In genomic region chr16:18836073-18836467, GRCm38 (mm10) we compare ENCODE assay signal across 9 mouse cellular contexts. TPM values are rescaled to one million over a fixed set of nuclear protein-coding genes. Genes with fewer than 3 reads are reported as not detected.
A peak's percentile ranks its signal among the peaks of the same experiment; 100 is the strongest.
DNase-seq lines count a peak whose midpoint lies in the region; ATAC-seq and TF ChIP-seq lines count a peak whose summit lies in the region.
"Had no signal": no experiment of that assay in that cellular context is flagged by ENCODE, and none has a peak within 500 bp of the region (broad histone marks: within the 10 kb centered on the region; RNA-seq: fewer than 3 reads in every experiment).

No protein-coding gene starts in this region.

- peaks cover 39% of the 10 kb centered on the region for H3K36me3 ChIP-seq in heart, postnatal 0 days (replicated peaks; ENCODE audit: control insufficient read depth, insufficient read depth, low read length)
- H3K36me3 ChIP-seq in hindbrain, embryonic 14.5 days (replicated peaks; ENCODE audit: control insufficient read depth, insufficient read depth): peaks cover 49% of the 10 kb centered on the region
- peaks cover 38% of the 10 kb centered on the region for H3K36me3 ChIP-seq in midbrain, embryonic 12.5 days

- ATAC-seq in heart, postnatal 0 days (ENCODE audit: insufficient read depth, low read depth): no peak
- peak; percentile 43 for ATAC-seq in hindbrain, embryonic 14.5 days (ENCODE audit: low FRiP score)
- peak; percentile 57 for ATAC-seq in midbrain, embryonic 12.5 days (ENCODE audit: low FRiP score, low read depth)

- H3K27ac ChIP-seq in heart, postnatal 0 days (ENCODE audit: low read depth): no peak overlapping the region
- no peak overlapping the region for H3K27ac ChIP-seq in bone marrow macrophage, adult 2 months (ENCODE audit: insufficient read depth, low read depth, low read length)
- H3K27ac ChIP-seq in hindbrain, embryonic 14.5 days: no peak overlapping the region
- H3K27ac ChIP-seq in midbrain, embryonic 12.5 days (replicated peaks): no peak overlapping the region

- no peak for TF ChIP-seq EP300 in heart, postnatal 0 days (IDR thresholded peaks at IDR 0.05; ENCODE audit: low read depth)

- DNase-seq in heart, postnatal 0 days (ENCODE audit: low spot score): no peak
- DNase-seq in heart, postnatal 14 days: no peak
- DNase-seq in hindbrain, embryonic 14.5 days (ENCODE audit: low spot score): no peak
- no peak for DNase-seq in urinary bladder, postnatal 25 days (ENCODE audit: low spot score)
- DNase-seq in thymus, postnatal 14 days: no peak
- no peak for DNase-seq in layer of hippocampus, adult 9-11 months

- no peaks in the 10 kb centered on the region for H3K9me3 ChIP-seq in heart, postnatal 0 days (replicated peaks; ENCODE audit: control insufficient read depth, low read length)
- H3K9me3 ChIP-seq in hindbrain, embryonic 14.5 days (ENCODE audit: control insufficient read depth, low read length): no peaks in the 10 kb centered on the region
- H3K9me3 ChIP-seq in midbrain, embryonic 12.5 days: no peaks in the 10 kb centered on the region

- H3K4me1 ChIP-seq in heart, postnatal 0 days (ENCODE audit: control insufficient read depth, insufficient read depth): peaks cover 4% of the 10 kb centered on the region; the same call in 1 of the 2 replicates
- H3K4me1 ChIP-seq in bone marrow macrophage, adult 2 months (ENCODE audit: control insufficient read depth, insufficient read depth, low read length): peaks cover 3% of the 10 kb centered on the region; the same call in 1 of the 2 replicates
- peaks cover 5% of the 10 kb centered on the region for H3K4me1 ChIP-seq in hindbrain, embryonic 14.5 days (replicated peaks; ENCODE audit: control insufficient read depth, insufficient read depth, low read length)
- peaks cover 8% of the 10 kb centered on the region; the same call in 1 of the 2 replicates for H3K4me1 ChIP-seq in midbrain, embryonic 12.5 days

- H3K4me3 ChIP-seq in heart, postnatal 0 days (ENCODE audit: low read depth, low read length): peak overlapping the region; percentile 95
- H3K4me3 ChIP-seq in bone marrow macrophage, adult 2 months (ENCODE audit: insufficient read depth, low read length): peak overlapping the region; percentile 91
- peak overlapping the region; percentile 82 for H3K4me3 ChIP-seq in hindbrain, embryonic 14.5 days (replicated peaks; ENCODE audit: low read length)
- H3K4me3 ChIP-seq in midbrain, embryonic 12.5 days: peak overlapping the region; percentile 88

- TF ChIP-seq POLR2A in bone marrow macrophage, adult 2 months (IDR thresholded peaks at IDR 0.05; ENCODE audit: borderline replicate concordance, low read depth, low read length): no peak

- H3K9ac ChIP-seq in heart, postnatal 0 days (replicated peaks; ENCODE audit: low read depth, low read length): no peak overlapping the region
- H3K9ac ChIP-seq in hindbrain, embryonic 14.5 days: peak overlapping the region; percentile 89; the same call in 1 of the 2 replicates
- no peak overlapping the region; the same call in 1 of the 2 replicates for H3K9ac ChIP-seq in midbrain, embryonic 12.5 days (replicated peaks)

- no peak for TF ChIP-seq CTCF in heart, postnatal 0 days (IDR thresholded peaks at IDR 0.05; ENCODE audit: low read depth)
- no peak for TF ChIP-seq CTCF in bone marrow macrophage, adult 2 months (IDR thresholded peaks at IDR 0.05; ENCODE audit: low read depth, low read length)

- intact Hi-C loops in heart, postnatal 14 days (cut with DNase I): loop anchor here (2.0 kb wide), 1 partner anchor 41 kb away; the partner anchor contains the start of genes Hira and Mrpl40

- no peaks in the 10 kb centered on the region for H3K27me3 ChIP-seq in heart, postnatal 0 days (ENCODE audit: control insufficient read depth, insufficient read depth, low read length)
- H3K27me3 ChIP-seq in hindbrain, embryonic 14.5 days (ENCODE audit: control insufficient read depth, insufficient read depth, low read length): no peaks in the 10 kb centered on the region
- H3K27me3 ChIP-seq in midbrain, embryonic 12.5 days: no peaks in the 10 kb centered on the region

- 31% methylated on average over 3 of the region's 3 CpGs for WGBS in heart, postnatal 0 days
- WGBS in hindbrain, embryonic 14.5 days: 25% methylated on average over 3 of the region's 3 CpGs
- WGBS in midbrain, embryonic 12.5 days: 24% methylated on average over 3 of the region's 3 CpGs

- H3K4me2 ChIP-seq in heart, postnatal 0 days (ENCODE audit: low read depth, low read length): peak overlapping the region; percentile 75
- peak overlapping the region; percentile 59 for H3K4me2 ChIP-seq in hindbrain, embryonic 14.5 days (replicated peaks)
- H3K4me2 ChIP-seq in midbrain, embryonic 12.5 days (replicated peaks): peak overlapping the region; percentile 64

RNA-seq across cellular contexts. Expression of gene 2510002D24Rik, which starts 0.3 kb away (rescaled TPM):
- 34.7 and 45.6 TPM in 2 replicates for total RNA-seq in heart, postnatal 0 days (2014; rRNA removed; ENCODE audit: low replicate concordance)
- polyA plus RNA-seq in heart, postnatal 0 days (2015; fragmentation: Nextera tagmentation; extraction: Ambion mirVana): 30.6 and 32.9 TPM in 2 replicates
- total RNA-seq in heart, postnatal 14 days (2021): 10 to 100 TPM; 18.3 to 19.2 TPM
- polyA plus RNA-seq in bone marrow macrophage, adult 2 months (2012; ENCODE audit: insufficient read depth, insufficient read length, missing spikeins): 15.1 and 15.5 TPM in 2 replicates
- 24.7 and 31.7 TPM in 2 replicates for polyA plus RNA-seq in hindbrain, embryonic 14.5 days (2014; fragmentation: Nextera tagmentation; extraction: Ambion mirVana)
- polyA plus RNA-seq in midbrain, embryonic 12.5 days (2016; fragmentation: Nextera tagmentation; extraction: Ambion mirVana): 23.6 and 25.8 TPM in 2 replicates

RNA-seq across cellular contexts. Expression of gene Gm28539, which starts 0.3 kb away (rescaled TPM):
- 2.1 and 13.1 TPM in 2 replicates for total RNA-seq in heart, postnatal 0 days (2014; rRNA removed; ENCODE audit: low replicate concordance)
- not detected in 2 replicates for polyA plus RNA-seq in heart, postnatal 0 days (2015; fragmentation: Nextera tagmentation; extraction: Ambion mirVana)
- total RNA-seq in heart, postnatal 14 days (2021): not detected
- polyA plus RNA-seq in bone marrow macrophage, adult 2 months (2012; ENCODE audit: insufficient read depth, insufficient read length, missing spikeins): not detected in 2 replicates
- not detected in 2 replicates for polyA plus RNA-seq in hindbrain, embryonic 14.5 days (2014; fragmentation: Nextera tagmentation; extraction: Ambion mirVana)
- polyA plus RNA-seq in midbrain, embryonic 12.5 days (2016; fragmentation: Nextera tagmentation; extraction: Ambion mirVana): not detected in 2 replicates
- polyA plus RNA-seq: gonadal fat pad, adult 2 months had no signal

RNA-seq across cellular contexts. Expression of gene Cdc45, which starts 24.3 kb away (rescaled TPM):
- total RNA-seq in heart, postnatal 0 days (2014; rRNA removed; ENCODE audit: low replicate concordance): 16.3 and 25.7 TPM in 2 replicates
- 10.3 and 12.1 TPM in 2 replicates for polyA plus RNA-seq in heart, postnatal 0 days (2015; fragmentation: Nextera tagmentation; extraction: Ambion mirVana)
- 1 to 10 TPM; 4.9 to 5.0 TPM for total RNA-seq in heart, postnatal 14 days (2021)
- 7.7 and 9.7 TPM in 2 replicates for polyA plus RNA-seq in bone marrow macrophage, adult 2 months (2012; ENCODE audit: insufficient read depth, insufficient read length, missing spikeins)
- polyA plus RNA-seq in hindbrain, embryonic 14.5 days (2014; fragmentation: Nextera tagmentation; extraction: Ambion mirVana): 6.5 and 9.8 TPM in 2 replicates
- polyA plus RNA-seq in midbrain, embryonic 12.5 days (2016; fragmentation: Nextera tagmentation; extraction: Ambion mirVana): 41.3 and 42.1 TPM in 2 replicates

RNA-seq across cellular contexts. Expression of gene Ufd1, which starts 24.5 kb away (rescaled TPM):
- 31.5 and 62.7 TPM in 2 replicates for total RNA-seq in heart, postnatal 0 days (2014; rRNA removed; ENCODE audit: low replicate concordance)
- polyA plus RNA-seq in heart, postnatal 0 days (2015; fragmentation: Nextera tagmentation; extraction: Ambion mirVana): 70.2 and 74.4 TPM in 2 replicates
- total RNA-seq in heart, postnatal 14 days (2021): 10 to 100 TPM; 56.5 to 61.4 TPM
- polyA plus RNA-seq in bone marrow macrophage, adult 2 months (2012; ENCODE audit: insufficient read depth, insufficient read length, missing spikeins): 46.6 and 61.5 TPM in 2 replicates
- 68.2 and 90.8 TPM in 2 replicates for polyA plus RNA-seq in hindbrain, embryonic 14.5 days (2014; fragmentation: Nextera tagmentation; extraction: Ambion mirVana)
- 104 and 107 TPM in 2 replicates for polyA plus RNA-seq in midbrain, embryonic 12.5 days (2016; fragmentation: Nextera tagmentation; extraction: Ambion mirVana)

RNA-seq across cellular contexts. Expression of gene Mrpl40, which starts 40.6 kb away (rescaled TPM):
- 10.1 and 24.9 TPM in 2 replicates for total RNA-seq in heart, postnatal 0 days (2014; rRNA removed; ENCODE audit: low replicate concordance)
- polyA plus RNA-seq in heart, postnatal 0 days (2015; fragmentation: Nextera tagmentation; extraction: Ambion mirVana): 83.7 and 87.1 TPM in 2 replicates
- 10 to 100 TPM; 52.2 to 52.4 TPM for total RNA-seq in heart, postnatal 14 days (2021)
- polyA plus RNA-seq in bone marrow macrophage, adult 2 months (2012; ENCODE audit: insufficient read depth, insufficient read length, missing spikeins): 50.2 and 50.6 TPM in 2 replicates
- polyA plus RNA-seq in hindbrain, embryonic 14.5 days (2014; fragmentation: Nextera tagmentation; extraction: Ambion mirVana): 55.6 and 65.7 TPM in 2 replicates
- polyA plus RNA-seq in midbrain, embryonic 12.5 days (2016; fragmentation: Nextera tagmentation; extraction: Ambion mirVana): 77.0 and 92.1 TPM in 2 replicates
